Mouse (Mus musculus) stomach, embryonic 15.5 days (tissue): ENCODE data around the gene Bod1l. TPM values are rescaled to one million over a fixed set of nuclear protein-coding genes. Genes with fewer than 3 reads are reported as not detected.
A peak's percentile ranks its signal among the peaks of the same experiment; 100 is the strongest.

Source experiments
- ATAC-seq: fragments of 200-750 bp; cut with Nextera tagmentation; 2 replicates; pipeline ENCODE4 v1.8.0; 2017; ENCODE audit warnings: low read depth, moderate number of reproducible peaks, moderate TSS enrichment; ENCODE audit not compliant: insufficient read depth, low FRiP score
- H3K27ac ChIP-seq: fragments of 300-500 bp; sonication (generic); 2 replicates; pipeline ENCODE4 v1.5.1; 2015; ENCODE audit warnings: mild to moderate bottlenecking, inconsistent platforms
- H3K27me3 ChIP-seq: fragments of 300-500 bp; sonication (generic); replicated peaks from 2 replicates; pipeline ENCODE4 v1.6.1; 2015; ENCODE audit warnings: inconsistent platforms
- H3K36me3 ChIP-seq: fragments of 300-500 bp; sonication (generic); 2 replicates; pipeline ENCODE4 v1.6.1; 2015; ENCODE audit warnings: inconsistent platforms
- H3K4me1 ChIP-seq: fragments of 300-500 bp; sonication (generic); 2 replicates; pipeline ENCODE4 v1.6.1; 2015; ENCODE audit warnings: inconsistent platforms
- H3K4me2 ChIP-seq: fragments of 300-500 bp; sonication (generic); 2 replicates; pipeline ENCODE4 v1.6.1; 2015; ENCODE audit warnings: mild to moderate bottlenecking, inconsistent platforms
- H3K4me3 ChIP-seq: fragments of 300-500 bp; sonication (generic); replicated peaks from 2 replicates; pipeline ENCODE4 v1.5.1; 2015; ENCODE audit warnings: inconsistent platforms
- H3K9ac ChIP-seq: fragments of 300-500 bp; sonication (generic); 2 replicates; pipeline ENCODE4 v1.6.1; 2015; ENCODE audit warnings: inconsistent platforms
- H3K9me3 ChIP-seq: fragments of 300-500 bp; sonication (generic); 2 replicates; pipeline ENCODE4 v1.6.1; 2016; ENCODE audit warnings: inconsistent platforms
- WGBS: fragments of 180-500 bp; shearing (Covaris S2); methylation state at CpG from one replicate; pipeline ENCODE4 v1.1.7; 2015; 5-methylcytosine and 5-hydroxymethylcytosine counted together
- microRNA-seq: library from miRNA; unstranded; fragments of <30 nt; microRNA quantifications from one replicate; pipeline ENCODE4, GENCODE M21; 2016
- polyA plus RNA-seq: library from polyadenylated mRNA; unstranded; fragments of >200 nt; fragmentation: Nextera tagmentation; extraction: Ambion mirVana; gene quantifications from 2 replicates; pipeline ENCODE4 v1.2.1, GENCODE M21; 2015

Bod1l gene
- polyA plus RNA-seq, 1 experiment from 2014 or later = 24.3 TPM

- Histone ChIP-seq H3K36me3 (no peaks in the 10 kb centered on the region), H3K27ac (no peak overlapping the region), H3K27me3 (peaks cover 79% of the 10 kb centered on the region), H3K4me3 (peak overlapping the region; percentile 0; the same call in 1 of the 2 replicates), H3K4me2 (peak overlapping the region; percentile 33), H3K4me1 (no peaks in the 10 kb centered on the region; the same call in 1 of the 2 replicates), H3K9ac (no peak overlapping the region), H3K9me3 (no peaks in the 10 kb centered on the region)
- no peak for ATAC-seq
- 4% methylated on average over 23 of the region's 23 CpGs for WGBS
Observed at GRCm38 (mm10) chr5:41755373-41755960, 88.6 kb downstream of the Bod1l start.

GRCm38 (mm10) chr5:41754836-41755235 is 89.3 kb downstream of the Bod1l start:
- Histone ChIP-seq H3K9ac (no peak overlapping the region), H3K4me3 (peak overlapping the region; percentile 22; the same call in 1 of the 2 replicates), H3K27me3 (peaks cover 79% of the 10 kb centered on the region), H3K36me3 (no peaks in the 10 kb centered on the region), H3K4me2 (peak overlapping the region; percentile 41), H3K9me3 (no peaks in the 10 kb centered on the region), H3K27ac (no peak overlapping the region), H3K4me1 (no peaks in the 10 kb centered on the region; the same call in 1 of the 2 replicates)
- WGBS = under 1% methylated on average over 16 of the region's 16 CpGs
- no peak for ATAC-seq

GRCm38 (mm10) chr5:41754226-41754775 is 89.8 kb downstream of the Bod1l start:
- ATAC-seq = no peak
- H3K27me3 ChIP-seq = peaks cover 79% of the 10 kb centered on the region
- WGBS = 5% methylated on average over 17 of the region's 17 CpGs
- no peak overlapping the region for H3K27ac ChIP-seq
- peak overlapping the region; percentile 22; the same call in 1 of the 2 replicates for H3K4me3 ChIP-seq
- no peaks in the 10 kb centered on the region for H3K9me3 ChIP-seq
- no peaks in the 10 kb centered on the region for H3K36me3 ChIP-seq
- no peak overlapping the region for H3K9ac ChIP-seq
- peak overlapping the region; percentile 41 for H3K4me2 ChIP-seq
- H3K4me1 ChIP-seq = no peaks in the 10 kb centered on the region; the same call in 1 of the 2 replicates

- H3K9ac ChIP-seq = no peak overlapping the region
- no peak overlapping the region for H3K27ac ChIP-seq
- no peak for ATAC-seq
- H3K4me3 ChIP-seq = no peak overlapping the region
- no peaks in the 10 kb centered on the region for H3K36me3 ChIP-seq
- no peak overlapping the region for H3K4me2 ChIP-seq
- H3K9me3 ChIP-seq = no peaks in the 10 kb centered on the region
- peaks cover 80% of the 10 kb centered on the region for H3K27me3 ChIP-seq
- 42% methylated on average over 4 of the region's 4 CpGs for WGBS
- H3K4me1 ChIP-seq = no peaks in the 10 kb centered on the region; the same call in 1 of the 2 replicates
Observed at GRCm38 (mm10) chr5:41752721-41753120, 91.4 kb downstream of the Bod1l start.

- H3K4me1 ChIP-seq = no peaks in the 10 kb centered on the region
- no peak overlapping the region for H3K4me3 ChIP-seq
- peaks cover 31% of the 10 kb centered on the region for H3K27me3 ChIP-seq
- H3K9me3 ChIP-seq = no peaks in the 10 kb centered on the region
- no peak overlapping the region for H3K9ac ChIP-seq
- no peak for ATAC-seq
- no peak overlapping the region for H3K4me2 ChIP-seq
- 15% methylated on average over 12 of the region's 15 CpGs for WGBS
- no peak overlapping the region for H3K27ac ChIP-seq
- no peaks in the 10 kb centered on the region for H3K36me3 ChIP-seq
Observed at GRCm38 (mm10) chr5:41744898-41745780, 99.0 kb downstream of the Bod1l start.

GRCm38 (mm10) chr5:41744234-41744633 is 99.9 kb downstream of the Bod1l start:
- peaks cover 25% of the 10 kb centered on the region for H3K27me3 ChIP-seq
- H3K4me1 ChIP-seq = no peaks in the 10 kb centered on the region
- 20% methylated on average over 7 of the region's 7 CpGs for WGBS
- no peak overlapping the region for H3K4me2 ChIP-seq
- no peak overlapping the region for H3K4me3 ChIP-seq
- no peaks in the 10 kb centered on the region for H3K9me3 ChIP-seq
- H3K36me3 ChIP-seq = no peaks in the 10 kb centered on the region
- ATAC-seq = no peak
- no peak overlapping the region for H3K27ac ChIP-seq
- H3K9ac ChIP-seq = no peak overlapping the region

- WGBS = 59% methylated on average over 6 of the region's 6 CpGs
- no peak for ATAC-seq
- H3K27me3 ChIP-seq = 0 out of 2 replicates have a peak, but pooled peaks cover under 1% of the 10 kb centered on the region
- no peaks in the 10 kb centered on the region for H3K9me3 ChIP-seq
- no peaks in the 10 kb centered on the region for H3K4me1 ChIP-seq
- no peak overlapping the region for H3K4me2 ChIP-seq
- H3K4me3 ChIP-seq = no peak overlapping the region
- H3K27ac ChIP-seq = no peak overlapping the region
- no peaks in the 10 kb centered on the region for H3K36me3 ChIP-seq
- H3K9ac ChIP-seq = no peak overlapping the region
Observed at GRCm38 (mm10) chr5:41738817-41739216, 105.3 kb downstream of the Bod1l start.

Small RNA genes lying within 50 kb of the gene (microRNA-seq; reads per million reads assigned to microRNA genes)
- not detected for gene Mir6414

Other genes with a start within 250 kb of the Bod1l start
- gene Rab28, start 136.2 kb downstream of the Bod1l start, polyA plus RNA-seq = 72.8 and 76.5 TPM in 2 replicates
- gene Nkx3-2, start 79.8 kb downstream of the Bod1l start, polyA plus RNA-seq = 7.7 and 8.1 TPM in 2 replicates
- gene Gm16223, start 223.6 kb upstream of the Bod1l start, polyA plus RNA-seq = not detected in 2 replicates